Mouse (Mus musculus) MEL (cell line): Measurements from ENCODE around the gene Eipr1. TPM values are rescaled to one million over a fixed set of nuclear protein-coding genes. Genes with fewer than 3 reads are reported as not detected.

Experiments used
- DNase-seq: peaks from one replicate; pipeline ENCODE4 v3.0.0; 2011; ENCODE audit warnings: low read depth, low spot score
- H3K27ac ChIP-seq: 2 replicates; pipeline ENCODE4 v1.5.1; 2012; ENCODE audit warnings: low read depth, mild to moderate bottlenecking, control low read depth, low read length, moderate library complexity; ENCODE audit not compliant: control insufficient read depth
- H3K27me3 ChIP-seq, 2 experiments: fragments of 150-350 bp in 1 of 2; sonication (generic) in 1 of 2; 2 replicates each; pipeline ENCODE4 v1.6.1; 2012; ENCODE audit warnings: low read length in 2 of 2, mild to moderate bottlenecking in 2 of 2, improper control_type of control experiment in 1 of 2, moderate library complexity in 1 of 2; ENCODE audit not compliant: insufficient read depth in 2 of 2, control insufficient read depth in 1 of 2
- H3K36me3 ChIP-seq, 2 experiments: 2 replicates each; pipeline ENCODE4 v1.6.1; 2012 to 2014; ENCODE audit warnings: low read length in 2 of 2, improper control_type of control experiment in 1 of 2, inconsistent platforms in 1 of 2, mild to moderate bottlenecking in 1 of 2; ENCODE audit not compliant: insufficient read depth in 2 of 2, control insufficient read depth in 1 of 2
- H3K4me1 ChIP-seq, 2 experiments: fragments of 150-350 bp in 1 of 2; sonication (generic) in 1 of 2; 2 replicates each; pipeline ENCODE4 v1.6.1; 2012; ENCODE audit warnings: low read length in 2 of 2, improper control_type of control experiment in 1 of 2, mild to moderate bottlenecking in 1 of 2; ENCODE audit not compliant: insufficient read depth in 2 of 2, control insufficient read depth in 1 of 2
- H3K4me3 ChIP-seq, 2 experiments: fragments of 150-350 bp in 1 of 2; sonication (generic) in 1 of 2; 2 replicates each; pipeline ENCODE4 v1.5.1; 2012; ENCODE audit warnings: low read depth in 2 of 2, low read length in 2 of 2, mild to moderate bottlenecking in 2 of 2, moderate library complexity in 2 of 2, control low read depth in 1 of 2, improper control_type of control experiment in 1 of 2; ENCODE audit not compliant: control insufficient read depth in 1 of 2, insufficient read depth in 1 of 2
- H3K79me2 ChIP-seq: 2 replicates; pipeline ENCODE4 v1.6.1; 2012; ENCODE audit warnings: mild to moderate bottlenecking, low read length, moderate library complexity; ENCODE audit not compliant: control insufficient read depth, poor library complexity, insufficient read depth
- H3K9ac ChIP-seq: 2 replicates; pipeline ENCODE4 v1.6.1; 2012; ENCODE audit warnings: low read depth, mild to moderate bottlenecking, control low read depth, low read length, moderate library complexity; ENCODE audit not compliant: control insufficient read depth, poor library complexity, severe bottlenecking
- H3K9me3 ChIP-seq: fragments of 150-350 bp; sonication (generic); replicated peaks from 2 replicates; pipeline ENCODE4 v1.6.1; 2012; ENCODE audit warnings: mild to moderate bottlenecking, low read length, improper control_type of control experiment, moderate library complexity; ENCODE audit not compliant: insufficient read depth
- CHD1 ChIP-seq: IDR thresholded peaks from 2 replicates; pipeline ENCODE4 v1.6.1; 2012; ENCODE audit warnings: low read depth, mild to moderate bottlenecking, inconsistent platforms, low read length, improper control_type of control experiment
- CTCF ChIP-seq, 3 experiments: IDR thresholded peaks in 2 of 3; conservative IDR thresholded peaks in 1 of 3; 2 replicates each; pipeline ENCODE4 v1.5.1; 2011 to 2012; ENCODE audit warnings: low read length in 3 of 3, low read depth in 2 of 3, mild to moderate bottlenecking in 2 of 3, improper control_type of control experiment in 1 of 3, inconsistent platforms in 1 of 3, mixed read lengths in 1 of 3, moderate library complexity in 1 of 3; ENCODE audit not compliant: control insufficient read depth in 1 of 3, insufficient read depth in 1 of 3, poor library complexity in 1 of 3, severe bottlenecking in 1 of 3
- E2F4 ChIP-seq: IDR thresholded peaks from 2 replicates; pipeline ENCODE4 v1.6.1; 2011; ENCODE audit warnings: low read depth, low read length, improper control_type of control experiment, borderline replicate concordance
- ELF1 ChIP-seq: IDR thresholded peaks from 2 replicates; pipeline ENCODE4 v1.6.1; 2014; ENCODE audit warnings: low read depth, mild to moderate bottlenecking, inconsistent platforms, low read length, improper control_type of control experiment, moderate library complexity
- ETS1 ChIP-seq: IDR thresholded peaks from 2 replicates; pipeline ENCODE4 v1.6.1; 2012; ENCODE audit warnings: low read depth, mild to moderate bottlenecking, inconsistent platforms, low read length, improper control_type of control experiment, moderate library complexity
- HCFC1 ChIP-seq: IDR thresholded peaks from 2 replicates; pipeline ENCODE4 v1.6.1; 2012; ENCODE audit warnings: low read depth, mild to moderate bottlenecking, inconsistent platforms, low read length, improper control_type of control experiment, moderate library complexity
- JUND ChIP-seq: IDR thresholded peaks from 2 replicates; pipeline ENCODE4 v1.6.1; 2011; ENCODE audit warnings: low read depth, mild to moderate bottlenecking, improper control_type of control experiment, low read length
- KAT2A ChIP-seq: conservative IDR thresholded peaks from 2 replicates; pipeline ENCODE4 v1.6.1; 2012; ENCODE audit warnings: low read depth, low read length, improper control_type of control experiment, inconsistent platforms
- MAFK ChIP-seq: IDR thresholded peaks from 2 replicates; pipeline ENCODE4 v1.6.1; 2011; ENCODE audit warnings: low read depth, mild to moderate bottlenecking, low read length, improper control_type of control experiment, borderline replicate concordance
- MAX ChIP-seq: IDR thresholded peaks from 2 replicates; pipeline ENCODE4 v1.6.1; 2011; ENCODE audit warnings: low read length, improper control_type of control experiment
- MAZ ChIP-seq: IDR thresholded peaks from 2 replicates; pipeline ENCODE4 v1.6.1; 2012; ENCODE audit warnings: low read depth, mild to moderate bottlenecking, inconsistent platforms, low read length, improper control_type of control experiment
- MXI1 ChIP-seq: IDR thresholded peaks from 2 replicates; pipeline ENCODE4 v1.6.1; 2011; ENCODE audit warnings: mild to moderate bottlenecking, low read depth, low read length, improper control_type of control experiment
- MYB ChIP-seq: IDR thresholded peaks from 2 replicates; pipeline ENCODE4 v1.6.1; 2011; ENCODE audit warnings: mild to moderate bottlenecking, low read depth, low read length, improper control_type of control experiment
- MYC ChIP-seq: IDR thresholded peaks from 2 replicates; pipeline ENCODE4 v1.6.1; 2011; ENCODE audit warnings: low read depth, mild to moderate bottlenecking, low read length, improper control_type of control experiment, moderate library complexity
- NELFE ChIP-seq: IDR thresholded peaks from 2 replicates; pipeline ENCODE4 v1.6.1; 2011; ENCODE audit warnings: low read depth, low read length, improper control_type of control experiment
- POLR2A ChIP-seq, 2 experiments: IDR thresholded peaks; 2 replicates each; pipeline ENCODE4 v1.6.1; 2011 to 2012; ENCODE audit warnings: low read length in 2 of 2, mild to moderate bottlenecking in 2 of 2, control low read depth in 1 of 2, improper control_type of control experiment in 1 of 2, low read depth in 1 of 2, moderate library complexity in 1 of 2; ENCODE audit not compliant: control insufficient read depth in 1 of 2, insufficient read depth in 1 of 2, poor library complexity in 1 of 2
- POLR2AphosphoS2 ChIP-seq: IDR thresholded peaks from 2 replicates; pipeline ENCODE4 v1.6.1; 2011; ENCODE audit warnings: low read length, improper control_type of control experiment
- RCOR1 ChIP-seq: IDR thresholded peaks from 2 replicates; pipeline ENCODE4 v1.6.1; 2012; ENCODE audit warnings: low read depth, mild to moderate bottlenecking, inconsistent platforms, low read length, improper control_type of control experiment
- SIN3A ChIP-seq: IDR thresholded peaks from 2 replicates; pipeline ENCODE4 v1.6.1; 2012; ENCODE audit warnings: low read length, improper control_type of control experiment, inconsistent platforms
- SMC3 ChIP-seq: IDR thresholded peaks from 2 replicates; pipeline ENCODE4 v1.6.1; 2011; ENCODE audit warnings: low read depth, low read length, improper control_type of control experiment
- TAL1 ChIP-seq: IDR thresholded peaks from 2 replicates; pipeline ENCODE4 v1.6.1; 2012; ENCODE audit warnings: mild to moderate bottlenecking, inconsistent platforms, low read length, moderate library complexity, mixed read lengths
- TCF12 ChIP-seq: IDR thresholded peaks from 2 replicates; pipeline ENCODE4 v1.6.1; 2014; ENCODE audit warnings: low read depth, mild to moderate bottlenecking, inconsistent platforms, low read length, improper control_type of control experiment, moderate library complexity
- UBTF ChIP-seq: IDR thresholded peaks from 2 replicates; pipeline ENCODE4 v1.6.1; 2012; ENCODE audit warnings: low read depth, mild to moderate bottlenecking, inconsistent platforms, low read length, improper control_type of control experiment, moderate library complexity, borderline replicate concordance; ENCODE audit not compliant: insufficient read depth
- USF1 ChIP-seq: IDR thresholded peaks from 2 replicates; pipeline ENCODE4 v1.6.1; 2014; ENCODE audit warnings: low read depth, mild to moderate bottlenecking, inconsistent platforms, low read length, improper control_type of control experiment, moderate library complexity
- USF2 ChIP-seq, 2 experiments: IDR thresholded peaks; 2 replicates each; pipeline ENCODE4 v1.6.1; 2011 to 2012; ENCODE audit warnings: improper control_type of control experiment in 2 of 2, low read length in 2 of 2, borderline replicate concordance in 1 of 2, inconsistent platforms in 1 of 2, low read depth in 1 of 2, mild to moderate bottlenecking in 1 of 2; ENCODE audit not compliant: insufficient read depth in 1 of 2
- ZC3H11A ChIP-seq: IDR thresholded peaks from 2 replicates; pipeline ENCODE4 v1.6.1; 2012; ENCODE audit warnings: low read depth, mild to moderate bottlenecking, inconsistent platforms, low read length, improper control_type of control experiment
- ZMIZ1 ChIP-seq: IDR thresholded peaks from 2 replicates; pipeline ENCODE4 v1.6.1; 2012; ENCODE audit warnings: low read depth, mild to moderate bottlenecking, inconsistent platforms, low read length, improper control_type of control experiment, moderate library complexity
- ZNF384 ChIP-seq: IDR thresholded peaks from 2 replicates; pipeline ENCODE4 v1.6.1; 2012; ENCODE audit warnings: low read depth, mild to moderate bottlenecking, inconsistent platforms, low read length, improper control_type of control experiment
- polyA plus RNA-seq, 2 experiments: library from polyadenylated mRNA; stranded (reverse) in 1 of 2; unstranded in 1 of 2; fragments of >175 nt in 1 of 2; fragments of >200 nt in 1 of 2; gene quantifications; 2 replicates each; pipeline versions ENCODE4 v1.2.1 to v1.2.4; 2012; ENCODE audit warnings: low replicate concordance in 2 of 2, low read depth in 1 of 2; ENCODE audit not compliant: insufficient read length in 2 of 2, insufficient read depth in 1 of 2, missing spikeins in 1 of 2
- total RNA-seq: library from RNA; depleted of rRNA; stranded (reverse); fragments of 300-350 nt; gene quantifications from 2 replicates; pipeline ENCODE4 v1.2.3, GENCODE M21; 2012

Gene Eipr1
- total and polyA plus RNA-seq, 3 experiments = 45.8 to 51.5 TPM; not detected in 1

DNA sequence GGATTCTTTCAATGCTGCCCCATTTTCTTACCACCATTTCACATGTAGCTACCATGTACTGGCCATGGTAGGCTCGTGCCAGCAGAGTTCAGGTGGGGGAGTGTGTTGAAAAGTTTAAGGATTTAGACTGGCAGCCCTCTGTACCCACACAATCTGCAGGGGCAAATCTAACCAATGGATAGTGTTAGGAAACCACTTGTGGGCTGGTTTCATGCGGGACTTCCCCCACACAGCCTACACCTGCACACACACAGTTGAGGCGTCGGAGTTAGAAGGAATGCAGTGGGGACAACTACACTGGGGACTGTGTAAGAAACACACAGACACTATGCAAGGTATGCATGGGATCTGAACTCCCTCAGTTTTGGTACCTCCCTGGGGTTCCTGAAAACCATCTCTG is 25.4 kb upstream of the Eipr1 start:
- no peak for DNase-seq
- TF ChIP-seq USF2 (IDR thresholded peaks at IDR 0.05; ENCODE audit: borderline replicate concordance in 1 of 2, insufficient read depth in 1 of 2, low read depth in 1 of 2, low read length in 2 of 2) (no peak), KAT2A (no peak), CTCF (IDR thresholded peaks at IDR 0.05 in 2 of 3, conservative IDR thresholded peaks at IDR 0.05 in 1 of 3; ENCODE audit: control insufficient read depth in 1 of 3, insufficient read depth in 1 of 3, low read depth in 2 of 3, low read length in 3 of 3, poor library complexity in 1 of 3, severe bottlenecking in 1 of 3) (no peak), ZC3H11A (no peak), POLR2A (IDR thresholded peaks at IDR 0.05; ENCODE audit: control insufficient read depth in 1 of 2, insufficient read depth in 1 of 2, low read depth in 1 of 2, low read length in 2 of 2, poor library complexity in 1 of 2) (no peak), USF1 (no peak), MYC (no peak), MAFK (no peak), SMC3 (no peak), ZNF384 (no peak), TAL1 (no peak), TCF12 (no peak), JUND (no peak), HCFC1 (no peak), E2F4 (no peak), ETS1 (no peak), NELFE (no peak)
- H3K9ac ChIP-seq = no peak overlapping the region
- no peaks in the 10 kb centered on the region for H3K27me3 ChIP-seq
- no peaks in the 10 kb centered on the region for H3K9me3 ChIP-seq
- no peak overlapping the region for H3K27ac ChIP-seq
- peaks cover 0 to 8% of the 10 kb centered on the region in 2 experiments; a peak in 1 of 4 replicates for H3K36me3 ChIP-seq
- no peak overlapping the region for H3K4me3 ChIP-seq
- H3K4me1 ChIP-seq = no peaks in the 10 kb centered on the region
- no peaks in the 10 kb centered on the region for H3K79me2 ChIP-seq

DNA sequence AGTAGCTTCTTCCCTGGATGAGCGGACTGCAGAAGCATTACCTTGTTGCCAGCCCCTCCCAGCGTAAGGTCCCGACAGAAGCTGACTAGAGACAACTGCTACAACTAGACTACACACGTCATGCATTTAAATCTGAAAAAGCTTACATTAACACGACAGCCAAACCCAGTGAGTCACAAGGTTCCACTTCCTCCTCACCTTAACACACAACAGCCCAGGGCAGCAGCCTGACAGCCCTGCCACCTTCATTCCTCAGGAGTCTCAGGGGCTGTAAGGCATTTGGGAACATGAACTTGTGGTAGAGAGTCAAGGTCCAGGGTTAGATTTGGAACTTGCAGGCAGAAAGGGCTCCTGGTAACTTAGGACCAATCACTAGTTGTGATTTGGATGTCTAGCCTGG is 24.5 kb upstream of the Eipr1 start:
- H3K4me1 ChIP-seq = no peaks in the 10 kb centered on the region; a peak in 1 of 4 replicates
- H3K9me3 ChIP-seq = no peaks in the 10 kb centered on the region
- H3K4me3 ChIP-seq = no peak overlapping the region
- TF ChIP-seq POLR2A (IDR thresholded peaks at IDR 0.05; ENCODE audit: control insufficient read depth in 1 of 2, insufficient read depth in 1 of 2, low read depth in 1 of 2, low read length in 2 of 2, poor library complexity in 1 of 2) = no peak
- TF ChIP-seq POLR2AphosphoS2 = no peak
- no peak for TF ChIP-seq ZC3H11A
- TF ChIP-seq MXI1 = no peak
- TF ChIP-seq CHD1 = no peak
- no peak for TF ChIP-seq ETS1
- no peak for TF ChIP-seq MAX
- TF ChIP-seq SIN3A = no peak
- TF ChIP-seq E2F4 = no peak
- TF ChIP-seq ELF1 = no peak
- no peak for TF ChIP-seq UBTF
- no peak for TF ChIP-seq RCOR1
- no peak for TF ChIP-seq MYB
- no peak for TF ChIP-seq CTCF (IDR thresholded peaks at IDR 0.05 in 2 of 3, conservative IDR thresholded peaks at IDR 0.05 in 1 of 3; ENCODE audit: control insufficient read depth in 1 of 3, insufficient read depth in 1 of 3, low read depth in 2 of 3, low read length in 3 of 3, poor library complexity in 1 of 3, severe bottlenecking in 1 of 3)
- no peak for TF ChIP-seq TAL1
- no peak for TF ChIP-seq MAZ
- TF ChIP-seq ZMIZ1 = no peak
- no peaks in the 10 kb centered on the region for H3K27me3 ChIP-seq
- no peak overlapping the region for H3K27ac ChIP-seq
- peaks cover 0 to 10% of the 10 kb centered on the region in 2 experiments; a peak in 2 of 4 replicates for H3K36me3 ChIP-seq
- H3K9ac ChIP-seq = no peak overlapping the region
- no peaks in the 10 kb centered on the region for H3K79me2 ChIP-seq
- no peak for DNase-seq
